Mouse (Mus musculus) liver, embryonic 14.5 days (tissue): ENCODE measurements around the gene Tsen2. TPM values are rescaled to one million over a fixed set of nuclear protein-coding genes. Genes with fewer than 3 reads are reported as not detected.

ENCODE experiments used
- ATAC-seq: fragments of 200-750 bp; cut with Nextera tagmentation; 2 replicates; pipeline ENCODE4 v1.8.0; 2017; ENCODE audit warnings: moderate number of reproducible peaks, mild to moderate bottlenecking, moderate library complexity; ENCODE audit not compliant: insufficient read depth
- DNase-seq, 3 experiments: peaks; one replicate each; pipeline ENCODE4 v3.0.0-alpha.2; 2012 to 2013; ENCODE audit warnings: low read depth in 3 of 3, low spot score in 3 of 3
- H3K27ac ChIP-seq: fragments of 300-500 bp; sonication (generic); 2 replicates; pipeline ENCODE4 v1.5.1; 2014; ENCODE audit warnings: moderate library complexity, mild to moderate bottlenecking, control low read depth, inconsistent platforms
- H3K27me3 ChIP-seq: fragments of 300-500 bp; sonication (generic); 2 replicates; pipeline ENCODE4 v1.6.1; 2014; ENCODE audit warnings: mild to moderate bottlenecking, low read length, moderate library complexity; ENCODE audit not compliant: control insufficient read depth, insufficient read depth
- H3K36me3 ChIP-seq: fragments of 300-500 bp; sonication (generic); replicated peaks from 2 replicates; pipeline ENCODE4 v1.6.1; 2014; ENCODE audit warnings: low read depth; ENCODE audit not compliant: control insufficient read depth, insufficient read depth
- H3K4me1 ChIP-seq, 2 experiments: fragments of 200-500 bp in 1 of 2; fragments of 300-500 bp in 1 of 2; sonication (generic) in 1 of 2; replicated peaks; 2 replicates each; pipeline ENCODE4 v1.6.1; 2012 to 2014; ENCODE audit warnings: antibody characterized with exemption in 1 of 2, inconsistent platforms in 1 of 2, low read length in 1 of 2; ENCODE audit not compliant: control insufficient read depth in 2 of 2, insufficient read depth in 2 of 2
- H3K4me2 ChIP-seq: fragments of 300-500 bp; sonication (generic); 2 replicates; pipeline ENCODE4 v1.6.1; 2014; ENCODE audit warnings: low read depth, mild to moderate bottlenecking, control low read depth, moderate library complexity
- H3K4me3 ChIP-seq, 2 experiments: fragments of 200-500 bp in 1 of 2; fragments of 300-500 bp in 1 of 2; sonication (generic) in 1 of 2; 2 replicates each; pipeline ENCODE4 v1.5.1; 2012 to 2014; ENCODE audit warnings: low read depth in 2 of 2, low read length in 2 of 2, mild to moderate bottlenecking in 2 of 2, control low read depth in 1 of 2, inconsistent platforms in 1 of 2, moderate library complexity in 1 of 2; ENCODE audit not compliant: insufficient read depth in 1 of 2
- H3K9ac ChIP-seq: fragments of 300-500 bp; sonication (generic); replicated peaks from 2 replicates; pipeline ENCODE4 v1.6.1; 2014; ENCODE audit warnings: mild to moderate bottlenecking, control low read depth, moderate library complexity
- H3K9me3 ChIP-seq: fragments of 300-500 bp; sonication (generic); 2 replicates; pipeline ENCODE4 v1.6.1; 2016; ENCODE audit warnings: low read length, mixed read lengths; ENCODE audit not compliant: control insufficient read depth
- CTCF ChIP-seq: IDR thresholded peaks from 2 replicates; pipeline ENCODE4 v1.5.1; 2016; ENCODE audit warnings: antibody characterized with exemption, low read depth, control low read depth
- EP300 ChIP-seq: IDR thresholded peaks from 2 replicates; pipeline ENCODE4 v1.6.1; 2016; ENCODE audit warnings: antibody characterized with exemption, low read depth
- WGBS: fragments of 180-500 bp; shearing (Covaris S2); extraction: QIAGEN DNeasy Blood & Tissue Kit; methylation state at CpG from one replicate; pipeline ENCODE4 v1.1.7; 2014; ENCODE audit not compliant: insufficient replicate concordance; 5-methylcytosine and 5-hydroxymethylcytosine counted together
- polyA plus RNA-seq, 2 experiments: library from polyadenylated mRNA; depleted of rRNA in 1 of 2; stranded (reverse) in 1 of 2; unstranded in 1 of 2; fragments of >200 nt; fragmentation: Nextera tagmentation in 1 of 2; extraction: Ambion mirVana in 1 of 2; gene quantifications; 2 replicates each; pipeline versions ENCODE4 v1.2.1 to v1.2.3; 2012 to 2014

Gene Tsen2
- polyA plus RNA-seq, 2 experiments, result 4.7 to 11.0 TPM

DNA sequence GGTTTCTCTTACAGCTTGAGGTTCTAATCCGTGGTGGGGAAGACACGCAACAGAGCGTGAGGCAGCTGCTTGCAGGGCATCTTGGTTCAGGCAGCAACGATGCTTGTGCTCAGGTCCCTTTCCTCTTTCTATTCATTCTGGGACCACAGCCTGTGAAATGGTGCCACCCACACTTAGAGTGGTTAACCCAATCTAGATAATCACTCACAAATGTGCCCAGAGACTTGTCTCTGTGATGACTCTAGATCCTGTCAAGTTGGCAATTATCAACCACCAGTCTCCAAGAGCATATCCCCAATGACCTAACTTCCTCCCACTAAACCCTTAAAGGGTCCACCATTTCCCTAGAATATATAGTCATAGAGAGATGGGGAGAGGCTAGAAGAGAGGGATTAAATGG lies 31.3 kb upstream of the Tsen2 start:
- Histone ChIP-seq H3K36me3 (no peaks in the 10 kb centered on the region), H3K9ac (no peak overlapping the region), H3K27me3 (no peaks in the 10 kb centered on the region), H3K4me2 (no peak overlapping the region), H3K27ac (no peak overlapping the region), H3K4me3 (no peak overlapping the region), H3K9me3 (no peaks in the 10 kb centered on the region), H3K4me1 (peaks cover 0 to 6% of the 10 kb centered on the region in 2 experiments; a peak in 3 of 4 replicates)
- WGBS, result 69% methylated on average over 4 of the region's 4 CpGs
- ATAC-seq, result no peak
- no peak for TF ChIP-seq CTCF
- TF ChIP-seq EP300, result no peak
- no peak for DNase-seq

DNA sequence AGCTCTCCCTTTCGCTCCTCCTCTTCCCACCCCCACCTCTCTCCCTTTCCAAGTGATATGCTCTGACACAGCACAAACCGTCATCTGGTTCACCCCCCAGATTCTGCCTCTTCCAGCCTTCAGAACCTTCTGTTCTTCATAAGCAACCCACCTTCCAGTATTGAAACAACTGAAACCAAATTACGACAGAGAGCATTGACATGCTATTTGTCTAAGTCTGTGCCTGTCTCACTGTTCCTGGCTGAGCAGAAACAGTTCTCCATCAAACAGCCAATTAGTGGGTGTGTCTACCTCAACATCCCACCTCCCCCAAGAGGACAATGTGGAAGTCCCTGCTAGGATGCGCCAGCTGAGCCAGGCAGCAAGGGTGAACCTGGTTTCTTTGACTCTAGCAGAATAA lies 26.6 kb upstream of the Tsen2 start:
- TF ChIP-seq CTCF (no peak), EP300 (no peak)
- no peak overlapping the region for H3K4me2 ChIP-seq

DNA sequence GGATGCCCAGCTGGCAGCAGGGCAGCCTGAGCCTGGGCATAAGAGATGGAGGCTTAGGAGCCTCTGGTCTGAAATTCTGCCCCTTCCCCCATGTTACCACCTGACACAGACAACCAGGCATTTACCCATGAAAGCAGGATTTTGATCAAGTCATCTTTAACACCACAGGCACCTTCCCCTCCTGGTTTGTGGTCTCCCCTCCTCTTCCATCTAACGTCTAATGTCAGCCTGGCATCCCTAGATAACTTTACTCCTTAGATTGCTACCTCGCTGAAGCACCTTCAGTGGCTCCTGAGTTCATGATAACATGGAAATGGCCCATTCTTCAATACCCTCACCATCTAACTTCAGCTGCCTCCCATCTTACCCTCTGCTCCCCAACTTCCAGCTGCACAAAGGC lies 26.1 kb upstream of the Tsen2 start:
- H3K27ac ChIP-seq, result no peak overlapping the region
- no peaks in the 10 kb centered on the region for H3K9me3 ChIP-seq
- H3K27me3 ChIP-seq, result no peaks in the 10 kb centered on the region
- H3K9ac ChIP-seq, result no peak overlapping the region
- WGBS, result 7% methylated on average over 2 of the region's 2 CpGs
- DNase-seq (no peak), ATAC-seq (peak; percentile 58)
- H3K4me2 ChIP-seq, result peak overlapping the region; percentile 2; the same call in 1 of the 2 replicates
- H3K36me3 ChIP-seq, result no peaks in the 10 kb centered on the region
- TF ChIP-seq CTCF (no peak), EP300 (peak; percentile 41)
- H3K4me3 ChIP-seq, result no peak overlapping the region
- peaks cover 0 to 17% of the 10 kb centered on the region in 2 experiments; a peak in 3 of 4 replicates for H3K4me1 ChIP-seq

More for the DNA sequence above, 26.6 kb upstream of the Tsen2 start:
- no peak for ATAC-seq
- Histone ChIP-seq H3K27ac (no peak overlapping the region), H3K27me3 (no peaks in the 10 kb centered on the region), H3K9me3 (no peaks in the 10 kb centered on the region), H3K4me1 (peaks cover 0 to 17% of the 10 kb centered on the region in 2 experiments; a peak in 3 of 4 replicates), H3K4me3 (no peak overlapping the region), H3K9ac (no peak overlapping the region), H3K36me3 (no peaks in the 10 kb centered on the region)
- WGBS, result 39% methylated on average over 4 of the region's 4 CpGs
- DNase-seq, result no peak

DNA sequence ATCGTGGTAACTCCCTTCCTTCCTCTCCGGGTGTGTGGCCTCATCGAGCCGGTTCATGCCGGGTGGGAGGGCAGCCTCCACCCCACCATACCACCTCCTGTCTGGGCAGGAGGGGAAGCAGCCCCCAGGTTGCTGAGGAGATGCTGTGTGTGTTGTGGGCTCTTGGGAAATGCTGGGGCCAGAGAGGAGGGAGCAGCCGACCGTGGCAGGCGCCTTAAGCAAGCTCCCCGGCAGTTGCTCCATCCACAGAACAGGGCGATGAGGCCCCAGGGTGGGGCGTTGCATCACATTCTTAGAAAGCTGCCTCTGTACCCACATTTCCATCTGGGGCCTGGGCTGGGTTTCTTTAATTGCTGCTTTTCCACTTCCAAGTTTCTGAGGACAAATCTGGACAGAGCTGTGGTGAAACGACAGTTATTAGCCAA lies 25.2 kb upstream of the Tsen2 start:
- Histone ChIP-seq H3K9ac (no peak overlapping the region), H3K27ac (no peak overlapping the region), H3K9me3 (no peaks in the 10 kb centered on the region), H3K36me3 (no peaks in the 10 kb centered on the region), H3K4me2 (peak overlapping the region; percentile 44), H3K27me3 (no peaks in the 10 kb centered on the region), H3K4me3 (no peak overlapping the region), H3K4me1 (peaks cover 0 to 21% of the 10 kb centered on the region in 2 experiments; a peak in 3 of 4 replicates)
- ATAC-seq, result peak; percentile 48; the same call in 1 of the 2 replicates
- peak in 1 of 3 experiments; percentile 39 for DNase-seq
- TF ChIP-seq EP300 (no peak), CTCF (no peak)
- 12% methylated on average over 12 of the region's 12 CpGs for WGBS

DNA sequence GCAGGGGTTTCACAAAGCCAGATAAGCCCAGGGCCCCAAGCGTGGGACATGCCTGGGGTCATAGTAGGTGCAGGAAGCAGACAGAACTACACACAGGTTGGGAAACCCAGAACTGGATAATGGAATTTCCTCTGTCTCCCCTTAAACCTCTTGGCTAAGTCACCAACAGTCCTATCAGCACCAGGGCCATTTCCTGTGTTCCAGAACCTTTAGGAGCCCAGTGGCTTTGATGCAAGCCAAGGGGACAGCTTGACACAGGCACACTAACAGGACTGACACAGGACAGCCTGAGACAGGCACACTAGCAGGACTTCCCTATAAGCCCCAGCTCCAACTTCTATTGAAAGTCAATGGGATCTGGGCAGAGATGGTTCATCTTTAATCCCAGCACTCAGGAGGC lies 22.5 kb upstream of the Tsen2 start:
- no peak overlapping the region for H3K9ac ChIP-seq
- WGBS, result 20% methylated on average over 1 of the region's 1 CpGs
- TF ChIP-seq CTCF (no peak), EP300 (no peak)
- H3K4me2 ChIP-seq, result no peak overlapping the region
- no peak for ATAC-seq
- no peaks in the 10 kb centered on the region for H3K9me3 ChIP-seq
- H3K27ac ChIP-seq, result no peak overlapping the region
- no peak for DNase-seq
- H3K27me3 ChIP-seq, result no peaks in the 10 kb centered on the region
- peaks cover 0 to 23% of the 10 kb centered on the region in 2 experiments; a peak in 3 of 4 replicates for H3K4me1 ChIP-seq
- no peak overlapping the region for H3K4me3 ChIP-seq
- no peaks in the 10 kb centered on the region for H3K36me3 ChIP-seq
